Mouse (Mus musculus): ENCODE data around the gene Kcnab1.

GRCm38 (mm10) chr3:65111176-65111575 lies 2.0 kb downstream of the Kcnab1 start:
- TF ChIP-seq CTCF (IDR thresholded peaks at IDR 0.05) (no peak), POLR2A (IDR thresholded peaks at IDR 0.05; ENCODE audit: insufficient read depth, low read depth, low read length) (no peak)

Data from heart, adult 2 months (tissue).